Mouse (Mus musculus): ENCODE results near the gene Shisa6. TPM values are rescaled to one million over a fixed set of nuclear protein-coding genes. Genes with fewer than 3 reads are reported as not detected.

The Shisa6 gene
- polyA plus RNA-seq, 1 experiment: 0.63 TPM

- no peak overlapping the region for H3K27ac ChIP-seq (ENCODE audit: insufficient read depth, low read length)
- H3K27me3 ChIP-seq (ENCODE audit: control insufficient read depth, insufficient read depth, low read length): no peaks in the 10 kb centered on the region
- TF ChIP-seq POLR2A (IDR thresholded peaks at IDR 0.05; ENCODE audit: low read depth, low read length) (no peak), CTCF (IDR thresholded peaks at IDR 0.05; ENCODE audit: extremely low read depth, insufficient read depth, insufficient read length, insufficient replicate concordance) (no peak)
- H3K36me3 ChIP-seq (ENCODE audit: control insufficient read depth, insufficient read depth, low read length): no peaks in the 10 kb centered on the region
- H3K4me1 ChIP-seq (ENCODE audit: control insufficient read depth, insufficient read depth, insufficient read length): no peaks in the 10 kb centered on the region
- no peak for DNase-seq (ENCODE audit: low read depth in 1 of 2, low spot score in 2 of 2)
- H3K4me3 ChIP-seq (ENCODE audit: extremely low read depth, insufficient read depth, insufficient read length): no peak overlapping the region
These were observed 189.5 kb downstream of the Shisa6 start for GRCm38 (mm10) chr11:66336313-66336712.

DNA sequence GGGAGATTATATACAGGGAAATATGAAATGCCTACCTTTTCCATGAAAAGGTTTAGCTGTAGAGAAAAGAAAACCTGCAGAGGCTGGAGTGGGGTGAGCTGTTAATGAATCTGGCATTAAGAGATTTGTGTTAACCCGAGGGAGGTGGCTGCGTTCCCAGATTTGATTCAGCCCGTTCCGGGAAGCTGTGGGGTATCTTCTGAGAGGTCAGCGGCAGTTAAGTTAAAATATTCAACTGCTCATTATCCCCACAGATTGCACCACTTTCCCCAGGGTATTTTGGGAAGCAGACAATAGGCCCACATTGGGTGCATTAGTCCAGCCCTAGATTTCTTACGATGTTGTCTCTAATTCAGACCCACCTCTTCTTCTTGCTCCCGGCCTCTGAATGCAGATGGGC lies 213.0 kb downstream of the Shisa6 start:
- no peak overlapping the region for H3K27ac ChIP-seq (ENCODE audit: insufficient read depth, low read length)
- DNase-seq (ENCODE audit: low read depth in 1 of 2, low spot score in 2 of 2): no peak

GRCm38 (mm10) chr11:66304396-66304795 lies 221.4 kb downstream of the Shisa6 start:
- H3K27me3 ChIP-seq (ENCODE audit: control insufficient read depth, insufficient read depth, low read length): no peaks in the 10 kb centered on the region
- WGBS: 69% methylated on average over 1 of the region's 1 CpGs
- H3K27ac ChIP-seq (ENCODE audit: insufficient read depth, low read length): no peak overlapping the region
- DNase-seq (ENCODE audit: low read depth in 1 of 2, low spot score in 2 of 2): no peak
- no peak overlapping the region for H3K4me3 ChIP-seq (ENCODE audit: extremely low read depth, insufficient read depth, insufficient read length)
- no peaks in the 10 kb centered on the region for H3K36me3 ChIP-seq (ENCODE audit: control insufficient read depth, insufficient read depth, low read length)
- TF ChIP-seq POLR2A (IDR thresholded peaks at IDR 0.05; ENCODE audit: low read depth, low read length) (no peak), CTCF (IDR thresholded peaks at IDR 0.05; ENCODE audit: extremely low read depth, insufficient read depth, insufficient read length, insufficient replicate concordance) (no peak)
- no peaks in the 10 kb centered on the region for H3K4me1 ChIP-seq (ENCODE audit: control insufficient read depth, insufficient read depth, insufficient read length)

More for the DNA sequence above, 213.0 kb downstream of the Shisa6 start:
- TF ChIP-seq POLR2A (IDR thresholded peaks at IDR 0.05; ENCODE audit: low read depth, low read length): no peak
- Histone ChIP-seq H3K27me3 (ENCODE audit: control insufficient read depth, insufficient read depth, low read length) (no peaks in the 10 kb centered on the region), H3K4me3 (ENCODE audit: extremely low read depth, insufficient read depth, insufficient read length) (no peak overlapping the region), H3K36me3 (ENCODE audit: control insufficient read depth, insufficient read depth, low read length) (no peaks in the 10 kb centered on the region), H3K4me1 (ENCODE audit: control insufficient read depth, insufficient read depth, insufficient read length) (no peaks in the 10 kb centered on the region)
- 87% methylated on average over 7 of the region's 7 CpGs for WGBS

DNA sequence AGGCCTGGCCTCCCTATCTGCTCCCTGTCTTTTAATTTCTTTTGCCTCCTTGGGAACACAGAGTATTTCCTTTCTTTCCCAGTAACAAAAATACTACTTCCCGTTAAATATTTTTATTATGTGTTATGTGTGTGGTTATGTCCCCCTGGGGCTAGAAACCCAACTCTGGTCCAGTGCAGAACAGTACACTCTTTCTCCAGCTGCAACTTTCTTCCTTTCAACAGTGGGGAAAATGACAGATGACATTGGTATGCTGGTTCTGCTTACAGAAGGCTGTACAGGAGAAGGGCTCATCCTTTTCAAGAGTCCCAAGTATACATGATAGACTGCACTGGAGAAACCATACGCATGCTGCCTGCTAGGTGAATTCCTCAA lies 251.1 kb downstream of the Shisa6 start:
- no peaks in the 10 kb centered on the region for H3K4me1 ChIP-seq (ENCODE audit: control insufficient read depth, insufficient read depth, insufficient read length)
- H3K27me3 ChIP-seq (ENCODE audit: control insufficient read depth, insufficient read depth, low read length): no peaks in the 10 kb centered on the region
- DNase-seq (ENCODE audit: low read depth in 1 of 2, low spot score in 2 of 2): no peak
- H3K27ac ChIP-seq (ENCODE audit: insufficient read depth, low read length): no peak overlapping the region
- 75% methylated on average over 2 of the region's 2 CpGs for WGBS
- H3K36me3 ChIP-seq (ENCODE audit: control insufficient read depth, insufficient read depth, low read length): no peaks in the 10 kb centered on the region
- TF ChIP-seq POLR2A (IDR thresholded peaks at IDR 0.05; ENCODE audit: low read depth, low read length) (no peak), CTCF (IDR thresholded peaks at IDR 0.05; ENCODE audit: extremely low read depth, insufficient read depth, insufficient read length, insufficient replicate concordance) (no peak)
- H3K4me3 ChIP-seq (ENCODE audit: extremely low read depth, insufficient read depth, insufficient read length): no peak overlapping the region

DNA sequence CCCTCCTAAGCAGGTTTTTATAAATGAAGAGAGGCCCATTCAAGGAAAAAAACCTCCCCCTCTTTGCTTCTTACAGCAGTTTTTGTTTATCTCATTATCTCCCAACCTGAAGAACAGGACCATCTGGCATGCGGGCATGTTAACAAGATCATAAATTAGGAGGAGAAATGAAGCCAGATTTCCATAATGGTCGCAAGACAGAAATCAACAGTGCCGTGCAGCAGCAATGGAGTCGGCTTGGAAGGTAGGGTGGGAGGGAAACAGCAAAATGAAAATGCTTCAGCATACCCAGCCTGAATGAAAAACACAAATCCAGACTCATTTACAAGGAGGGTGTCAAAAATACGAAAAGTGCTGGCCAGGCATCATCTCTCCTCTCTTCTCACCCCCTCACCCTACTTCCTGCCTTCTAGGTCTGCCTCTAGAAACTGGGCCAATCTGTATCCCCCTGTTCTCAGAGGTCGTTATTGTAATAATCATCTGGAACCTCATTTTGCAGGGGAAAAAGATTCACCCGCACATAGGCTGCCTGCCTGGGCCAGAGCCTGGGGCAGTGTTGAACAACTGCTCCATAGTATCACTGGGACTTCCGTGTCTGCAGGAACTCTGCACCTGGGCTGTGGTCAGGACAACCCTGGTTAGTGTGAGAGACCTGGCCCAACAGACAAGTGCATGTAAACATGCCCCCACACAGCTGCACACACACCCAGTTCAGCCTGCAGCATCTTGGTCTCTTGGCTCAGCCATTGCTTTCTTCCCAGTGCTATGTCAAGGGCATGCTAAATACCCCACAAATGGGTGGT lies 251.7 kb downstream of the Shisa6 start:
- Histone ChIP-seq H3K27ac (ENCODE audit: insufficient read depth, low read length) (no peak overlapping the region), H3K4me1 (ENCODE audit: control insufficient read depth, insufficient read depth, insufficient read length) (no peaks in the 10 kb centered on the region), H3K36me3 (ENCODE audit: control insufficient read depth, insufficient read depth, low read length) (no peaks in the 10 kb centered on the region), H3K4me3 (ENCODE audit: extremely low read depth, insufficient read depth, insufficient read length) (no peak overlapping the region), H3K27me3 (ENCODE audit: control insufficient read depth, insufficient read depth, low read length) (no peaks in the 10 kb centered on the region)
- DNase-seq (ENCODE audit: low read depth in 1 of 2, low spot score in 2 of 2): no peak
- WGBS: 74% methylated on average over 8 of the region's 8 CpGs
- TF ChIP-seq POLR2A (IDR thresholded peaks at IDR 0.05; ENCODE audit: low read depth, low read length): no peak
- TF ChIP-seq CTCF (IDR thresholded peaks at IDR 0.05; ENCODE audit: extremely low read depth, insufficient read depth, insufficient read length, insufficient replicate concordance): no peak

- WGBS: 64% methylated on average over 3 of the region's 3 CpGs
- H3K27ac ChIP-seq (ENCODE audit: insufficient read depth, low read length): no peak overlapping the region
- no peak for DNase-seq (ENCODE audit: low read depth in 1 of 2, low spot score in 2 of 2)
- TF ChIP-seq POLR2A (IDR thresholded peaks at IDR 0.05; ENCODE audit: low read depth, low read length) (no peak), CTCF (IDR thresholded peaks at IDR 0.05; ENCODE audit: extremely low read depth, insufficient read depth, insufficient read length, insufficient replicate concordance) (no peak)
- no peak overlapping the region for H3K4me3 ChIP-seq (ENCODE audit: extremely low read depth, insufficient read depth, insufficient read length)
- no peaks in the 10 kb centered on the region for H3K36me3 ChIP-seq (ENCODE audit: control insufficient read depth, insufficient read depth, low read length)
- no peaks in the 10 kb centered on the region for H3K4me1 ChIP-seq (ENCODE audit: control insufficient read depth, insufficient read depth, insufficient read length)
- H3K27me3 ChIP-seq (ENCODE audit: control insufficient read depth, insufficient read depth, low read length): no peaks in the 10 kb centered on the region
These were observed 258.7 kb downstream of the Shisa6 start for GRCm38 (mm10) chr11:66267029-66267428.

DNA sequence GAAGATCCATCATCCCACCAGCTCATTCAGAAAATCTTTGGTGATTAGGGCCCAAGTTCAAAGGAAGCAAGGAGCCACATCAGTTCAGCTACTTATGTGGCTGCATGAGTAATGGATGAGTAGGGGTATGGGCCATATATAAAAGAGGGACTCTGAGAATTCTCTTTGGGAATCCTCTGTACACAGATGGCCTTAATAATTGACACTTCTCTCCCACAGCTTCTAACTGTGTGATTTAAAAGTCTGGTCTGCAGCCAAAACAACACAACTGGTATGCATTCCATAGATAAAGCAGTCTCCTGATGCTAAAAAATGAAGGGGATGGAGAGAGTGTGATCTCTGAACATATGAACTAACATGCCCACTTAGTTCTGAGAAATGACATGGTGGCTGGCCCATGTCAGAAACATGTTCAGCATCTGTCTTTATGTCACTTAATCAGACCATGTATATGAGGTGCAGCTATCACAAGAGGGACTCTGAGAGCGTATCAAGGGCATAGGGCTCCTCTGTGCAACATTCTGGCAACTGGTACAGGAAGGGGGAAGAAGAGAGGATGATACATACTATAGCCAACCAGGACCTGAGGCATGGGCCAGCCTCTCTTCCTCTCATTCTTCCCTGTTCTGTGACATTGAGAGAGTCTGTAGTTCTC lies 260.3 kb downstream of the Shisa6 start:
- no peak for DNase-seq (ENCODE audit: low read depth in 1 of 2, low spot score in 2 of 2)
- 40% methylated on average over 1 of the region's 1 CpGs for WGBS
- H3K4me3 ChIP-seq (ENCODE audit: extremely low read depth, insufficient read depth, insufficient read length): no peak overlapping the region
- no peak for TF ChIP-seq POLR2A (IDR thresholded peaks at IDR 0.05; ENCODE audit: low read depth, low read length)
- no peaks in the 10 kb centered on the region for H3K27me3 ChIP-seq (ENCODE audit: control insufficient read depth, insufficient read depth, low read length)
- no peaks in the 10 kb centered on the region for H3K36me3 ChIP-seq (ENCODE audit: control insufficient read depth, insufficient read depth, low read length)
- no peaks in the 10 kb centered on the region for H3K4me1 ChIP-seq (ENCODE audit: control insufficient read depth, insufficient read depth, insufficient read length)
- no peak overlapping the region for H3K27ac ChIP-seq (ENCODE audit: insufficient read depth, low read length)

All from spleen, adult 2 months (tissue).